Mouse (Mus musculus): ENCODE data around the gene Atrn.

Atrn gene

DNA sequence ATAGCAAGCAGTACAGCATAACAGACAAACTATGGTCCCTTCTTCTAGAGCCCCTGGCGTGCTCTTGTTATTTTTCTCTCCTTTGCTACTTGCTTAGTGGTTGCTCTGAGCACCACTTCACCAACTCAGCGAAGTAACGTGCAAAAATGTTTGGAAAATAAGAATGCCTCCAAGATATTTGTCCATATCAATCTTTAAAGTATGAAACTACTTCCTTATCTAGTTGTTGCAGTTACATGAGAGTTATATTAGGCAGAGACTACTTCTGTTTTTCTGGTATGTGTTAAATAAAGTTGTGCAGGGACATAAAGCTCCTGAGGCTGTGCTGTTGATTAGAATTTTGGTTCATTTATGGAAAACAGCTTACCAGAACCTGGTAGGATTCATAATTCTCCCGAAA, 64.7 kb downstream of the Atrn start:
- no peak for TF ChIP-seq CTCF (conservative IDR thresholded peaks at IDR 0.05; ENCODE audit: low read length)
- TF ChIP-seq POU5F1 (IDR thresholded peaks at IDR 0.05; ENCODE audit: borderline replicate concordance, low read length), result no peak
- no peak for TF ChIP-seq NANOG (IDR thresholded peaks at IDR 0.05; ENCODE audit: borderline replicate concordance, low read length)

DNA sequence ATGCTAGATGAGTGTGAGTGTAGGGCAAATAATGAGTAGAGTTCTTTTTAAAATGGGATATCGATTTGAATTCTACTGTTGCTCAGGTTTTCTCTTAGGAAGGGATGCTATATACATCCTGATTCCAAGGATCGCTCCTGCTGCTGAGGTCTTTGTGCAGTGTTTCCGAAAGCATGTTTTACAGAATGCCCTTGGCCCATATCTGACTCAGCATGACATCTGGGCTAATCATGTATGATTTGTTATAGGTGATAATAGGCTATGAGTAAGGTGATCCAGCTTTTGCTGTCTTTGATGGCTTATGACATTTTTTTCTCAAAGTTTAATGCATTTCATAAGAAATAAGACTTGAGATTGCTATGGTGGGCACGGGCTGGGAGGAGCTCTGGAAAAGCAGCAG, 66.1 kb downstream of the Atrn start:
- peaks cover 22% of the 10 kb centered on the region for H3K36me3 ChIP-seq (ENCODE audit: insufficient read depth, low read length)
- H3K4me1 ChIP-seq (replicated peaks; ENCODE audit: low read depth, low read length), result no peaks in the 10 kb centered on the region
- H3K9me3 ChIP-seq (ENCODE audit: low read length), result no peaks in the 10 kb centered on the region
- no peak overlapping the region for H3K4me3 ChIP-seq (replicated peaks; ENCODE audit: low read length)
- TF ChIP-seq POU5F1 (IDR thresholded peaks at IDR 0.05; ENCODE audit: borderline replicate concordance, low read length) (no peak), CTCF (conservative IDR thresholded peaks at IDR 0.05; ENCODE audit: low read length) (no peak), NANOG (IDR thresholded peaks at IDR 0.05; ENCODE audit: borderline replicate concordance, low read length) (no peak)
- no peaks in the 10 kb centered on the region for H3K27me3 ChIP-seq (ENCODE audit: insufficient read depth, low read length)

More for the DNA sequence above, 64.7 kb downstream of the Atrn start:
- Histone ChIP-seq H3K4me3 (replicated peaks; ENCODE audit: low read length) (no peak overlapping the region), H3K9me3 (ENCODE audit: low read length) (no peaks in the 10 kb centered on the region), H3K36me3 (ENCODE audit: insufficient read depth, low read length) (peaks cover 17% of the 10 kb centered on the region), H3K27me3 (ENCODE audit: insufficient read depth, low read length) (no peaks in the 10 kb centered on the region), H3K4me1 (replicated peaks; ENCODE audit: low read depth, low read length) (no peaks in the 10 kb centered on the region)

DNA sequence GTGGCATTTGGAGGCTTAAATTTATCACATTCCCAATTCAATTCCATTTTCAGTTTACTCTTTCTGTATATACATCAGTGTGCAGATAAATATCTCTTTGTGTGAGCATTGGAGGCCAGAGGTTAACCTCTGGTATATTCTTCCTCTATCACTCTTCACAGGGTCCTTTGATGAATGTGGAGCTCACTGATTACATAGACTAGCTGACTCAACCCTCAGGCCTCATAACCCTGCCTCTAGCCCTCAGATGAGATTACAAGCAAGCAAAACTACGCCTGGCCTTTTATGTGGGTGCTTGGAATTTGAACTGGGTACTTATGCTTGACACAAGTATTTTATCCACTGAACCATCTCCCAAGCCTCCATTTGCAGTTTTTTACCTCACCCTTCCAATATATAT, 68.6 kb downstream of the Atrn start:
- no peaks in the 10 kb centered on the region for H3K9me3 ChIP-seq (ENCODE audit: low read length)
- H3K4me3 ChIP-seq (replicated peaks; ENCODE audit: low read length), result no peak overlapping the region
- H3K27me3 ChIP-seq (ENCODE audit: insufficient read depth, low read length), result no peaks in the 10 kb centered on the region
- no peaks in the 10 kb centered on the region for H3K4me1 ChIP-seq (replicated peaks; ENCODE audit: low read depth, low read length)
- H3K36me3 ChIP-seq (ENCODE audit: insufficient read depth, low read length), result peaks cover 25% of the 10 kb centered on the region
- TF ChIP-seq NANOG (IDR thresholded peaks at IDR 0.05; ENCODE audit: borderline replicate concordance, low read length) (no peak), POU5F1 (IDR thresholded peaks at IDR 0.05; ENCODE audit: borderline replicate concordance, low read length) (no peak), CTCF (conservative IDR thresholded peaks at IDR 0.05; ENCODE audit: low read length) (no peak)

DNA sequence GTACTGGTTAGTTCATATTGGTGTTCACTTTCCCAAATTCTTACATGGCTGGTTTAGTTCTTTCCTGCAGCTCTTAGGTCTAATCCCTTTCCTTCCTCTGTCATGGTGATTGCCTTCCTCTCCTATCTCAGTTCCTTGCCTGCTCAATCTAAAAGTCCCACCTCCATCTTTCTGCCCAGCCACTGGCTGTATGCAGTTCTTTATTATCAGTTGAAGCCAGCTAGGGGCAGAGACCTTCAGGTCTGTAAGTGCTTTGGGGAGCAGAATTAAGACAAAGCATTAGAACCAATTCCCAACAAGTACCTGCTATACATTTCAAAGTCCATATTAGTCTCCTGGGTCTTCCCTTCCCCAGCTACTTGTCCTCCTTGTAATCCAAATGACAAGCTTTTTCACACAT, 71.3 kb downstream of the Atrn start:
- Histone ChIP-seq H3K9me3 (ENCODE audit: low read length) (no peaks in the 10 kb centered on the region), H3K36me3 (ENCODE audit: insufficient read depth, low read length) (peaks cover 38% of the 10 kb centered on the region), H3K27me3 (ENCODE audit: insufficient read depth, low read length) (no peaks in the 10 kb centered on the region), H3K4me1 (replicated peaks; ENCODE audit: low read depth, low read length) (no peaks in the 10 kb centered on the region), H3K4me3 (replicated peaks; ENCODE audit: low read length) (no peak overlapping the region)
- TF ChIP-seq CTCF (conservative IDR thresholded peaks at IDR 0.05; ENCODE audit: low read length) (no peak), NANOG (IDR thresholded peaks at IDR 0.05; ENCODE audit: borderline replicate concordance, low read length) (no peak), POU5F1 (IDR thresholded peaks at IDR 0.05; ENCODE audit: borderline replicate concordance, low read length) (no peak)

DNA sequence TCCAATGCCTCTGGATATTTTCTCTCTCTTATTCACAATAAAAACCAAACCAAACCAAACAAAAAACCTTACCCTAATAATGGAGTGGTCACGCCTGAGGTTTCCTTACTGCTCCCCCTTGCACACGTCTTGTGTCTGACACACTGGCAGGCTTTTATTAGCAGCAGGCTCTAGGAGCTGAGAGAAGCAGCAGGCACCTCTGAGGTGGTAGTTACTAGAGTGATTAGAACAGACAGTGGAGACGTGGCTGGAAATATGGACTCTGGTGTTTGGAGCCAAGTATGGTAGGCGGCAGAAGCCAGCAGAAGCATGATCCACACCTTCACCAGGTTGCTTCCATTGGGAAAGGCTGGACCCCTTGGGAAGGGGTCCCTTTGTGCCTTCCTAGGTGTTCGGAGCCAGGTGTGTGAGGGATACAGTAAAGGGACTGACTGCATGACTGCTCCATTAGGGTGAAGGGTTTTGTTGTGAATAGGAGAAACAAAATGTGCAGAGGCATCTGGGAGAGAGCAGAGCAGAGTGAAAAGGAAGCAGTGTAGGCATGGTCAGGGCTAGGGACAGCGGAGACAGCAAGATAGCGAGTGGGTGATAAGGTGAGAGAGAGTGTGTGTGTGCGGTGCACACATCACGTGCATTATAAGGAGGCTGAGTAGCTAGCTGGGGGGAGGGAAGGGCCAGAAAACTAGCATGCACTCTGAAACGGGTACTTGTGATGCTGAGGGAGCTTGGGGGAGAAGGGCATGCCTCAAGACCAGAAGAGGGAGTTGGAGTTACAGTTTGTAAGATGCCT, 72.0 kb downstream of the Atrn start:
- Histone ChIP-seq H3K4me3 (replicated peaks; ENCODE audit: low read length) (no peak overlapping the region), H3K9me3 (ENCODE audit: low read length) (no peaks in the 10 kb centered on the region), H3K36me3 (ENCODE audit: insufficient read depth, low read length) (peaks cover 41% of the 10 kb centered on the region), H3K27me3 (ENCODE audit: insufficient read depth, low read length) (no peaks in the 10 kb centered on the region), H3K4me1 (replicated peaks; ENCODE audit: low read depth, low read length) (no peaks in the 10 kb centered on the region)
- TF ChIP-seq POU5F1 (IDR thresholded peaks at IDR 0.05; ENCODE audit: borderline replicate concordance, low read length) (no peak), CTCF (conservative IDR thresholded peaks at IDR 0.05; ENCODE audit: low read length) (no peak), NANOG (IDR thresholded peaks at IDR 0.05; ENCODE audit: borderline replicate concordance, low read length) (no peak)

DNA sequence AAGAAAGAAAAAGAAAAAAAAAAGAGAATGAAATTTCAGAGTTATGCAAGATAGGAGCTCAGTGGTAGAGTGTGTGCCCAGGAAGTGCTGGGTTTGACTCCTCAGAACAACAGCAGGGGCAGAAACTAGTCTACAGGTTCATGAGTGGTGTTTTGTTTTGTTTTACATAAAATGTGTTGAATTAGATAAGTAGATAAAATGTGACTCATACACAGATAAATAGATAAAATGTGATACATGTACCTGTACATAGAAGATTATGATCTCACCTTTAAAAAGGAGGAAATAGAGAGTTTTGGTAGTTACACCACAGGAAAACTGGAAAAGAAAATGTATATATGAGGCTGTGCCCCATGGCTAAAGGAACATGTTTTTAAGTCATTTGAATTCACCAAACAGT, 72.8 kb downstream of the Atrn start:
- Histone ChIP-seq H3K4me3 (replicated peaks; ENCODE audit: low read length) (no peak overlapping the region), H3K36me3 (ENCODE audit: insufficient read depth, low read length) (peaks cover 34% of the 10 kb centered on the region), H3K4me1 (replicated peaks; ENCODE audit: low read depth, low read length) (no peaks in the 10 kb centered on the region), H3K27me3 (ENCODE audit: insufficient read depth, low read length) (no peaks in the 10 kb centered on the region), H3K9me3 (ENCODE audit: low read length) (no peaks in the 10 kb centered on the region)
- TF ChIP-seq POU5F1 (IDR thresholded peaks at IDR 0.05; ENCODE audit: borderline replicate concordance, low read length), result no peak
- TF ChIP-seq NANOG (IDR thresholded peaks at IDR 0.05; ENCODE audit: borderline replicate concordance, low read length), result no peak
- no peak for TF ChIP-seq CTCF (conservative IDR thresholded peaks at IDR 0.05; ENCODE audit: low read length)

DNA sequence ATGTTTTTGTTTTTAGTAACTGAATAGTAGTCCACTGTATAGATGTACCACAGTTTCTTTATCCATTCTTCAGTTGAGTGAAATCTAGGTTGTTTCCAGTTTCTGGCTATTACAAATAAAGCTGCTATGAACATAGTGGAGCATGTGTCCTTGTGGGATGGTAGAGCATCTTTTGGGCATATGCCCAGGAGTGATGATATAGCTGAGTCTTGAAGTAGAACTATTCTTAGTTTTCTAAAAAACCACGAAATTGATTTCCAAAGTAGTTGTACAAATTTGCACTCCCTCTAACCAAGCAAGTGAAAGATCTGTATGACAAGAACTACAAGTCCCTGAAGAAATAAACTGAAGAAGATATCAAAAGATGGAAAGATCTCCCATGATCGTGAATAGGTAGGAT, 86.5 kb downstream of the Atrn start:
- Histone ChIP-seq H3K4me1 (replicated peaks; ENCODE audit: low read depth, low read length) (no peaks in the 10 kb centered on the region), H3K36me3 (ENCODE audit: insufficient read depth, low read length) (peaks cover 11% of the 10 kb centered on the region; the same call in 1 of the 2 replicates), H3K4me3 (replicated peaks; ENCODE audit: low read length) (no peak overlapping the region), H3K9me3 (ENCODE audit: low read length) (no peaks in the 10 kb centered on the region), H3K27me3 (ENCODE audit: insufficient read depth, low read length) (no peaks in the 10 kb centered on the region)
- TF ChIP-seq CTCF (conservative IDR thresholded peaks at IDR 0.05; ENCODE audit: low read length) (no peak), POU5F1 (IDR thresholded peaks at IDR 0.05; ENCODE audit: borderline replicate concordance, low read length) (no peak), NANOG (IDR thresholded peaks at IDR 0.05; ENCODE audit: borderline replicate concordance, low read length) (no peak)

DNA sequence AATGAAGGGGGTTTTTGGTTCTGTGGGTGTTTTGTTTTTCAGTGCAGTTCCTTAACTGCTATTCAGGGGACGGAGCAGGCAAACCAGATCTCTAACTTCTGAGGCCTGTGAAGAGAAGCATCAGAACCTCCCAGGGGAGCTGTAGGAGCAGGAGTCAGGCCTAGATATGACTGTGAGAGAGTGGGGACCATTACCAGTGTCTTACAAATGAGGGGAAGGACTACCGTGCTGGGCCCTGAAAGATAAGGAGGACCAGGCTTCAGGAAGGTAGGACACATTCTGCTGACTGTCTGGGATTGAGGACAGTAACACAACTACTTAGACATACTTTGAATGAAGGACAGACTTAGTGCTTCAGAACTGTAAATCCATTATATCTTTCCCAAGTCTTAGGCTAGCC, 102.8 kb downstream of the Atrn start:
- Histone ChIP-seq H3K4me1 (replicated peaks; ENCODE audit: low read depth, low read length) (no peaks in the 10 kb centered on the region), H3K27me3 (ENCODE audit: insufficient read depth, low read length) (no peaks in the 10 kb centered on the region), H3K4me3 (replicated peaks; ENCODE audit: low read length) (no peak overlapping the region), H3K9me3 (ENCODE audit: low read length) (no peaks in the 10 kb centered on the region), H3K36me3 (ENCODE audit: insufficient read depth, low read length) (peaks cover 15% of the 10 kb centered on the region)
- TF ChIP-seq CTCF (conservative IDR thresholded peaks at IDR 0.05; ENCODE audit: low read length), result no peak
- no peak for TF ChIP-seq NANOG (IDR thresholded peaks at IDR 0.05; ENCODE audit: borderline replicate concordance, low read length)

DNA sequence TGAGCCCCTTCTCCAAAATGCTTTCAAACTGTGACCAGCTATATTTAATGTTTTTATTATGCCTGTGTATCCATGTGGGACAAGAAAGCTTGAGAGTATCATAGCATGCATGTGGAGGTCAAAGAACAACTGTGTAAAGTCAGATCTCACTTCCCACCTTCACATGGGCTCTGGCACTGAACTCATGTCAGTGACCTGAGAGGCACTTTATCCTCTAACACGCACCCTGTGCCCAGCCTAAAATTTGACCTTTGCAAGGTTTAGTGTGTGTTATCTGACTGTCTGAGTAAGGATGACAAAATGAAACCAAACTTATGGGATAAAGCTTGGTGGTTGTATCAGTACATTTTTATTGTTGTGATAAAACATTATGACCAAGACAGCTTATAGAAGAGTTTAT, 104.3 kb downstream of the Atrn start:
- Histone ChIP-seq H3K27me3 (ENCODE audit: insufficient read depth, low read length) (no peaks in the 10 kb centered on the region), H3K4me1 (replicated peaks; ENCODE audit: low read depth, low read length) (no peaks in the 10 kb centered on the region), H3K36me3 (ENCODE audit: insufficient read depth, low read length) (peaks cover 11% of the 10 kb centered on the region), H3K4me3 (replicated peaks; ENCODE audit: low read length) (no peak overlapping the region), H3K9me3 (ENCODE audit: low read length) (no peaks in the 10 kb centered on the region)
- TF ChIP-seq POU5F1 (IDR thresholded peaks at IDR 0.05; ENCODE audit: borderline replicate concordance, low read length) (no peak), NANOG (IDR thresholded peaks at IDR 0.05; ENCODE audit: borderline replicate concordance, low read length) (no peak), CTCF (conservative IDR thresholded peaks at IDR 0.05; ENCODE audit: low read length) (no peak)

All from E14TG2a.4 (cell line).